Mouse (Mus musculus) gastrocnemius, postnatal 10 days (tissue): ENCODE results near the gene Sh2d3c. TPM values are rescaled to one million over a fixed set of nuclear protein-coding genes. Genes with fewer than 3 reads are reported as not detected.

Source experiments
- DNase-seq: peaks from one replicate; pipeline ENCODE4 v3.0.0; 2021; ENCODE audit warnings: mixed read lengths
- total RNA-seq, 2 experiments: library from RNA; stranded (reverse); gene quantifications; 2 replicates each; pipeline ENCODE4 v1.2.3; 2021

The Sh2d3c gene
- total RNA-seq, 2 experiments from 2014 or later, result 13.2 to 16.6 TPM

- DNase-seq, result no peak
These were observed 26.2 kb upstream of the Sh2d3c start for GRCm38 (mm10) chr2:32694691-32695090.

GRCm38 (mm10) chr2:32699680-32700079, 21.2 kb upstream of the Sh2d3c start:
- no peak for DNase-seq

DNA sequence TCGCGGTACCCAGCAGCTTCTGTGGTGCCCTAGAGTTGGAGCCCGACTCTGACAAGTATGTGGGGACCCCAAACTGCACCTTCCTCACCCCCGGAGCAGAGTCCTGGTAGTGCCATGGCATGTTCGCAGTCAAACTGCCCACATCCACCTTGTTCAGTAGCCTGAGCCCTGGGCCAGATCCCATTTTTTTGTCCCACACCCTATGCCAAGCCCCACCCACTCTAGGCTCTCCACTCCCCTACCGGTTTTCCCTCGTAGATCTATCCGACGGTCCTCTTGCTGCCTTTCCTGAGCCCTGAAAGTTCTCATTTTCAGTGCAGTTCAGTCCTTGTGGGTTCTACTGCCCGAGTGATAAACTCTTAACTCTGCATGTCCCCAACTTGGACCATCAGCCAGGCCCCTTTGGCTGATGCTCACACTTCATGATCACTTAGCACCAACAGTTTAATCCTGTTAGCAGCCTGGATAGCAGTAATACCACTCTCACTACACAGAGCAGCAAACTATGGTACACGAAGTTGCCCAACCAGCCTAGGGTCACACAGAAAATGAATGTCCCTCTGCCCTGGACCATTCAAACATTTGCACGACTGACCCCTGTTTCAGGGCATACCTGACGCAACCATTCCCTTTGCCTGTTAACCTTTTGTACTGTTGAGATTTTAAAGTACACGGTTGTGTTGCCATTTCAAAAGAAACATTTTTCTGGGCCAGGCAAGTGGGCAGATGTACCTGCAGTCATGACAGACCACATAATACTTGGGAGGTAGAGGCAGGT, 19.7 kb upstream of the Sh2d3c start:
- no peak for DNase-seq

GRCm38 (mm10) chr2:32703046-32703445, 17.8 kb upstream of the Sh2d3c start:
- DNase-seq, result no peak

DNA sequence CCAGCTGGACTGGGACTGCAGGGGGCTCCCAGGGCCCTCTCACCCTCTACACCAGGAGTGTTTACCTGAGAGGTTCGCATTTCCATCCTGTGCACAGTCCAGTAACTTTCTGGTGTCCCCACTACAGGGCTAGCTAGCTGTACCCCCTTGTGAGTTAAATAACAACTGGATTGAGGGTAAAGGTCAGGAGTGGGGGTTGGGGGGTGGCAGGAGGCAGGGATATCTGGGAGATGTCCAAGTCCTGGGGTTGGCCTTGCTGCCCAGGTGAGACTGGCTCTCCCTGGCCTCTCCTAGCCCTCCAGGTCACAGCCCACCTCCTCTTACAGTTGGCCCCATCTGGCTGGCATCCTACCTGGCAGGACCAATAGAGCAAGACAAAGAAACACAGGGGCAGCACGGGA, 16.8 kb upstream of the Sh2d3c start, which contains the start of gene Fpgs:
TSS of gene Fpgs (minus strand) at position 125 of the 401 bp plus-strand sequence.
- no peak for DNase-seq

DNA sequence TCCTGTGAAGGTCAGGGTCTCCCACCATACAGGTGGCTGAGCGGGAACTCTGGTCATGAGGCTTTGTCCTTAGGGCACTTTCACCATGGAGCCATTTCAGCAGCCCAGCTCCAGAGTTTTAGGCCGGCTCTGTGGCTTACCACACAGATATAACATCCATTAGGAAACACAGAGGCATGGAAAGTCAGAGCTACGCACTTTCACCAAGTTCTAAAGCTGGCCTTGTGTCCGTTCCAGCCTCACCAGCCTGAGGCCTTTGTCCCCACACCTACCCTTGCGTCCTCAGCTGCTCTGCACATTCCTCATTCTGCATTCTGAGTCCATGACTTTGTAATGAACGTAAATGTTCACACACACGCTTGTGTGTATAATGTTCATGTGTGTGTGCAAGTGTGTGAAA, 15.8 kb upstream of the Sh2d3c start:
- DNase-seq, result no peak

- DNase-seq, result no peak
These were observed 13.9 kb upstream of the Sh2d3c start for GRCm38 (mm10) chr2:32706971-32707370.

DNA sequence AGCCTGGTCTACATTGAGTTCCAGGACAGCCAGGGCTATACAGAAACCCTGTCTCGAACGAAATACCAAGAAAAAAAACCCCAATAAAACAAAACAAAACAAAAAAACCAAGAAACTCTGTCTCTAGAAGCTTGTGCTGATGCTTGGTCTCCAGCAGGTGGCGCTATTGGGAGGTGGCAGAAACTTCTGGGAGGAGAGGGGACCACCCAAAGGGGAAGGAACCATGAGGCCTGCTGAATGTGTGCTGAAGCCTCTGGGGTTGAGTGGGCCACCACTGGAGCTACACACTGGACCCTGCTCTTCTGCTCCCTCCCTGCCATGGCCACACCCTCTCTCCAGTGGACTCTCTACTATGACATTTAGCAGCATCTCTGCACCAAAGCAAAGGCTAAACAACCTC, 12.2 kb upstream of the Sh2d3c start:
- DNase-seq, result peak; percentile 79

DNA sequence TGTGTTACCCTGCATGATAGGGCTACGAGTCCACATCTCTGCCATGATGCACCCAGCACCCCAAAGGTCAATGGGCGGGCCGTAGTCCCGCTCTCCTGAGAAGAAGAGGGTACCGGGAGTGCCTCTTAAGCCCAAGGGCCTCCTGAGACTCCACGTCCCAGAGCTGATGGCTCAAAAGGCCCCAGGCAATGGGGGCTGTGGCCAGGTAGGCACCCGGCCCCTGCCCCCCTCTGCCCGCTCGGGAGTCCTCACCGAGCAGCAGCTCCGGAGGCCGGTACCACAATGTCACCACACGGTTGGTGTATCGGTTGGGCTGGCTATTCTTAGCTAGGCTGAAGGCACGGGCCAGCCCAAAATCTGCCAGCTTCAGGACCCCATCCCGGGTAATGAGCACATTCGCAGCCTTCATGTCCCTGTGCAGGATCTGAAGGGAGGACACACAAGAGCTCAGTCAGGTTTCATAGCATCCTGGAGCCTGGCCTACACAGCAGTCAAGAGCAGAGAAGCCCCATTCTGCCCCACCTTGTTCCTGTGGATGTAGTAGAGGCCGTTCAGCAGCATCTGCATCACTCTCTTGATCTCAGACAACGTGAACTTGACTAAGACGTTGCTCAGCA, 11.2 kb upstream of the Sh2d3c start:
- no peak for DNase-seq

GRCm38 (mm10) chr2:32710425-32710824, 10.4 kb upstream of the Sh2d3c start:
- no peak for DNase-seq

- no peak for DNase-seq
These were observed 9.4 kb upstream of the Sh2d3c start for GRCm38 (mm10) chr2:32711301-32712056.

GRCm38 (mm10) chr2:32712108-32712551, 8.7 kb upstream of the Sh2d3c start:
- DNase-seq, result peak; percentile 67

GRCm38 (mm10) chr2:32712586-32712933, 8.3 kb upstream of the Sh2d3c start:
- peak; percentile 97 for DNase-seq

GRCm38 (mm10) chr2:32712934-32713817, 7.7 kb upstream of the Sh2d3c start, which contains the start of gene Cdk9:
Gene Cdk9 (minus strand): TSS chr2:32713076.
- DNase-seq, result peak; percentile 95

GRCm38 (mm10) chr2:32714117-32714986, 6.5 kb upstream of the Sh2d3c start:
- DNase-seq, result no peak

DNA sequence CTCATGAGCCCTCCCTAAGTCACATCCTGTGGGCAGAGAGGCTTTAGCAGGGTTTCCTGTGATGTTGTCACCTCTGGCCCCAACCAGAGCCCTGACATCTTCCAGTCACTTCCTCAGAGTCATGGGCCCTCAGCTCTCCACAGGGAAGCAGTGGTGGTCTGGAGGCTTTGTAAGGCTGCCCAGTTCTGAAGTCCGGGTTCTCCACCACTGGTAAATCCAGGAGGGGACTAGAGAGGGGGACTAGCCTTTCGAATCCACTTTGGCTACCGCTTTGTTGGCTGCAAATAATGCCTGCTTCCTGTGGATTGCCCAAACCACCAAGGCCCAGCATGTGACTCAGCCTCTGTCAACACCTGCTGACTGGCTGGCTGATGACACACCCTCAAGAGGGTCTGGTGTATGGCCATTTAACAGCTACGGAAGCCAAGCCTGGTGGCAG, 5.8 kb upstream of the Sh2d3c start:
- no peak for DNase-seq

- DNase-seq, result no peak
These were observed 2.1 kb upstream of the Sh2d3c start for GRCm38 (mm10) chr2:32718761-32719160.

GRCm38 (mm10) chr2:32720053-32720452, 802 bp upstream of the Sh2d3c start:
- DNase-seq, result no peak

GRCm38 (mm10) chr2:32722046-32722445, 1.2 kb downstream of the Sh2d3c start:
- DNase-seq, result no peak

DNA sequence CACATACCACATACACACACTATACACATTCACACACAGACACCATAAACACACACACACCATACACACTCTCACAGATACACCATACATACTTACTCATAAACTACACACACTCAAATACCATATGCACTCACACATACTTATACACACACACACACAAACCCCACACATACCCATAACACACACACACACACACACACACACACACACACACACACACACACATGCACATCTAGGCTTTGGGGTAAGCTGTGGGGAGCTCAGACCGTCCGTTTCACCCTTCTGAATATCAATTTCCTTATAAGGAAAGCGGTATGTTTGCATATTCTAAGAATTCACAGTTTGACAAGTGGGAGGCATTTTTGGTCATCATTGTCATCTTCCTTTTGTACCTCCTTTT, 1.7 kb downstream of the Sh2d3c start:
- no peak for DNase-seq

DNA sequence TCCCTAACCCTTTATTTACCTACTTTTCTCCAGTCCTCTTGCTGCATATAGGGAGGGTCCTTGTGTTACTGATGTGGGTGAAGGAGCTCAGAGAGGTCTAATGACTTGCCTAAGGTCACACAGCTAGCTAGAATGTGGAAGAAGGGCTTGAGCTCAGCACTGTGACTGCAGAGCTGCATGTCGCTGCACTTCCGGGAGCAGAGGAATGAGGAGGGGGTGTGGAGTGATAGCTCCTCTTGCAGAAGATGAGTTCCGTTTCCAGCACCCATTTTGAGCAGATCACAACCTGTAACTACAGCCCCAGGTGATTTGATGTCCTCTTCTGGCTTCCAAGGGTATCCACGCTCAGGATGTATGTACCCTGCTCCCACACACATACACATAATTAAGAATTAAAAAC, 3.3 kb downstream of the Sh2d3c start:
- no peak for DNase-seq
